Mouse (Mus musculus) stomach, embryonic 15.5 days (tissue): ENCODE data around the gene Il16. TPM values are rescaled to one million over a fixed set of nuclear protein-coding genes. Genes with fewer than 3 reads are reported as not detected.
A peak's percentile ranks its signal among the peaks of the same experiment; 100 is the strongest.

Experiments
- ATAC-seq: fragments of 200-750 bp; cut with Nextera tagmentation; 2 replicates; pipeline ENCODE4 v1.8.0; 2017; ENCODE audit warnings: low read depth, moderate number of reproducible peaks, moderate TSS enrichment; ENCODE audit not compliant: insufficient read depth, low FRiP score
- H3K27ac ChIP-seq: fragments of 300-500 bp; sonication (generic); 2 replicates; pipeline ENCODE4 v1.5.1; 2015; ENCODE audit warnings: mild to moderate bottlenecking, inconsistent platforms
- H3K27me3 ChIP-seq: fragments of 300-500 bp; sonication (generic); replicated peaks from 2 replicates; pipeline ENCODE4 v1.6.1; 2015; ENCODE audit warnings: inconsistent platforms
- H3K36me3 ChIP-seq: fragments of 300-500 bp; sonication (generic); 2 replicates; pipeline ENCODE4 v1.6.1; 2015; ENCODE audit warnings: inconsistent platforms
- H3K4me1 ChIP-seq: fragments of 300-500 bp; sonication (generic); 2 replicates; pipeline ENCODE4 v1.6.1; 2015; ENCODE audit warnings: inconsistent platforms
- H3K4me2 ChIP-seq: fragments of 300-500 bp; sonication (generic); 2 replicates; pipeline ENCODE4 v1.6.1; 2015; ENCODE audit warnings: mild to moderate bottlenecking, inconsistent platforms
- H3K4me3 ChIP-seq: fragments of 300-500 bp; sonication (generic); replicated peaks from 2 replicates; pipeline ENCODE4 v1.5.1; 2015; ENCODE audit warnings: inconsistent platforms
- H3K9ac ChIP-seq: fragments of 300-500 bp; sonication (generic); 2 replicates; pipeline ENCODE4 v1.6.1; 2015; ENCODE audit warnings: inconsistent platforms
- H3K9me3 ChIP-seq: fragments of 300-500 bp; sonication (generic); 2 replicates; pipeline ENCODE4 v1.6.1; 2016; ENCODE audit warnings: inconsistent platforms
- WGBS: fragments of 180-500 bp; shearing (Covaris S2); methylation state at CpG from one replicate; pipeline ENCODE4 v1.1.7; 2015; 5-methylcytosine and 5-hydroxymethylcytosine counted together
- polyA plus RNA-seq: library from polyadenylated mRNA; unstranded; fragments of >200 nt; fragmentation: Nextera tagmentation; extraction: Ambion mirVana; gene quantifications from 2 replicates; pipeline ENCODE4 v1.2.1, GENCODE M21; 2015

Il16 gene
- 5.5 and 5.7 TPM in 2 replicates for polyA plus RNA-seq

- 19% methylated on average over 20 of the region's 20 CpGs for WGBS
- peak; percentile 74 for ATAC-seq
- H3K4me1 ChIP-seq = peaks cover 16% of the 10 kb centered on the region; the same call in 1 of the 2 replicates
- no peaks in the 10 kb centered on the region for H3K9me3 ChIP-seq
- peak within 1 kb of the TSS; percentile 41 for H3K4me2 ChIP-seq
- no peak within 1 kb of the TSS for H3K9ac ChIP-seq
- H3K27ac ChIP-seq = peak within 1 kb of the TSS; percentile 81
- H3K4me3 ChIP-seq = peak within 1 kb of the TSS; percentile 26
- H3K36me3 ChIP-seq = no peaks in the 10 kb centered on the region
- H3K27me3 ChIP-seq = no peaks in the 10 kb centered on the region
Measured at GRCm38 (mm10) chr7:83745413-83746106, at the start of gene Il16. TSS of gene Il16 (minus strand) at chr7:83745726.

- no peaks in the 10 kb centered on the region for H3K27me3 ChIP-seq
- H3K4me3 ChIP-seq = no peak within 1 kb of the TSS
- peaks cover 5% of the 10 kb centered on the region; the same call in 1 of the 2 replicates for H3K4me1 ChIP-seq
- no peak within 1 kb of the TSS for H3K4me2 ChIP-seq
- no peaks in the 10 kb centered on the region for H3K9me3 ChIP-seq
- no peak within 1 kb of the TSS for H3K27ac ChIP-seq
- H3K36me3 ChIP-seq = no peaks in the 10 kb centered on the region
- H3K9ac ChIP-seq = no peak within 1 kb of the TSS
- 14% methylated on average over 14 of the region's 14 CpGs for WGBS
- ATAC-seq = peak; percentile 81
Measured at GRCm38 (mm10) chr7:83794705-83795104, 49.2 kb upstream of the Il16 start, which contains the start of gene Cfap161. TSS of gene Cfap161 (minus strand) at chr7:83794880.

GRCm38 (mm10) chr7:83794006-83794683 lies 48.6 kb upstream of the Il16 start:
- Histone ChIP-seq H3K36me3 (no peaks in the 10 kb centered on the region), H3K9me3 (no peaks in the 10 kb centered on the region), H3K4me3 (no peak overlapping the region), H3K4me1 (peaks cover 5% of the 10 kb centered on the region; the same call in 1 of the 2 replicates), H3K27me3 (no peaks in the 10 kb centered on the region), H3K27ac (no peak overlapping the region), H3K9ac (no peak overlapping the region), H3K4me2 (no peak overlapping the region)
- WGBS = 42% methylated on average over 11 of the region's 11 CpGs
- no peak for ATAC-seq

- Histone ChIP-seq H3K4me2 (no peak overlapping the region), H3K4me3 (no peak overlapping the region), H3K27ac (no peak overlapping the region), H3K36me3 (no peaks in the 10 kb centered on the region), H3K27me3 (no peaks in the 10 kb centered on the region), H3K9me3 (no peaks in the 10 kb centered on the region), H3K4me1 (no peaks in the 10 kb centered on the region), H3K9ac (no peak overlapping the region)
- 81% methylated on average over 4 of the region's 4 CpGs for WGBS
- ATAC-seq = no peak
Measured at GRCm38 (mm10) chr7:83780881-83781280, 35.4 kb upstream of the Il16 start.

GRCm38 (mm10) chr7:83780026-83780425 lies 34.5 kb upstream of the Il16 start:
- no peak for ATAC-seq
- Histone ChIP-seq H3K27me3 (no peaks in the 10 kb centered on the region), H3K9ac (no peak overlapping the region), H3K4me3 (no peak overlapping the region), H3K36me3 (no peaks in the 10 kb centered on the region), H3K4me2 (no peak overlapping the region), H3K9me3 (no peaks in the 10 kb centered on the region), H3K27ac (no peak overlapping the region), H3K4me1 (no peaks in the 10 kb centered on the region)
- WGBS = 67% methylated on average over 4 of the region's 4 CpGs

GRCm38 (mm10) chr7:83779028-83779427 lies 33.5 kb upstream of the Il16 start:
- Histone ChIP-seq H3K36me3 (no peaks in the 10 kb centered on the region), H3K4me3 (no peak overlapping the region), H3K9me3 (no peaks in the 10 kb centered on the region), H3K4me2 (no peak overlapping the region), H3K9ac (no peak overlapping the region), H3K27ac (no peak overlapping the region), H3K27me3 (no peaks in the 10 kb centered on the region), H3K4me1 (no peaks in the 10 kb centered on the region)
- 63% methylated on average over 2 of the region's 2 CpGs for WGBS
- no peak for ATAC-seq

- Histone ChIP-seq H3K27me3 (no peaks in the 10 kb centered on the region), H3K36me3 (no peaks in the 10 kb centered on the region), H3K9ac (no peak overlapping the region), H3K9me3 (no peaks in the 10 kb centered on the region), H3K4me3 (no peak overlapping the region), H3K4me2 (no peak overlapping the region), H3K4me1 (no peaks in the 10 kb centered on the region), H3K27ac (no peak overlapping the region)
- WGBS = 73% methylated on average over 2 of the region's 2 CpGs
- no peak for ATAC-seq
Measured at GRCm38 (mm10) chr7:83778516-83778915, 33.0 kb upstream of the Il16 start.

- H3K4me1 ChIP-seq = no peaks in the 10 kb centered on the region
- 22% methylated on average over 5 of the region's 5 CpGs for WGBS
- H3K4me3 ChIP-seq = no peak overlapping the region
- H3K36me3 ChIP-seq = no peaks in the 10 kb centered on the region
- no peak for ATAC-seq
- H3K9me3 ChIP-seq = no peaks in the 10 kb centered on the region
- no peaks in the 10 kb centered on the region for H3K27me3 ChIP-seq
- H3K9ac ChIP-seq = no peak overlapping the region
- no peak overlapping the region for H3K4me2 ChIP-seq
- H3K27ac ChIP-seq = no peak overlapping the region
Measured at GRCm38 (mm10) chr7:83774721-83775120, 29.2 kb upstream of the Il16 start.

- no peak overlapping the region for H3K4me3 ChIP-seq
- no peak overlapping the region for H3K27ac ChIP-seq
- H3K36me3 ChIP-seq = no peaks in the 10 kb centered on the region
- H3K9me3 ChIP-seq = no peaks in the 10 kb centered on the region
- H3K4me1 ChIP-seq = no peaks in the 10 kb centered on the region
- no peaks in the 10 kb centered on the region for H3K27me3 ChIP-seq
- H3K9ac ChIP-seq = no peak overlapping the region
- no peak for ATAC-seq
- no peak overlapping the region for H3K4me2 ChIP-seq
- 48% methylated on average over 3 of the region's 3 CpGs for WGBS
Measured at GRCm38 (mm10) chr7:83763674-83764073, 18.1 kb upstream of the Il16 start.

- H3K4me3 ChIP-seq = no peak overlapping the region
- no peak overlapping the region for H3K4me2 ChIP-seq
- no peaks in the 10 kb centered on the region for H3K4me1 ChIP-seq
- H3K9me3 ChIP-seq = no peaks in the 10 kb centered on the region
- no peak for ATAC-seq
- H3K27ac ChIP-seq = no peak overlapping the region
- no peaks in the 10 kb centered on the region for H3K27me3 ChIP-seq
- WGBS = 86% methylated on average over 5 of the region's 5 CpGs
- no peaks in the 10 kb centered on the region for H3K36me3 ChIP-seq
- H3K9ac ChIP-seq = no peak overlapping the region
Measured at GRCm38 (mm10) chr7:83762336-83762735, 16.8 kb upstream of the Il16 start.

- no peaks in the 10 kb centered on the region for H3K36me3 ChIP-seq
- H3K27me3 ChIP-seq = no peaks in the 10 kb centered on the region
- H3K9me3 ChIP-seq = no peaks in the 10 kb centered on the region
- no peak overlapping the region for H3K9ac ChIP-seq
- ATAC-seq = no peak
- no peak overlapping the region for H3K27ac ChIP-seq
- H3K4me2 ChIP-seq = no peak overlapping the region
- 0 out of 2 replicates have a peak, but pooled peaks cover 5% of the 10 kb centered on the region for H3K4me1 ChIP-seq
- 60% methylated on average over 1 of the region's 1 CpGs for WGBS
- H3K4me3 ChIP-seq = no peak overlapping the region
Measured at GRCm38 (mm10) chr7:83751055-83751454, 5.5 kb upstream of the Il16 start.

GRCm38 (mm10) chr7:83748405-83748804 lies 2.9 kb upstream of the Il16 start:
- H3K36me3 ChIP-seq = no peaks in the 10 kb centered on the region
- H3K27ac ChIP-seq = no peak overlapping the region
- peaks cover 16% of the 10 kb centered on the region; the same call in 1 of the 2 replicates for H3K4me1 ChIP-seq
- 71% methylated on average over 1 of the region's 1 CpGs for WGBS
- no peaks in the 10 kb centered on the region for H3K27me3 ChIP-seq
- no peak overlapping the region for H3K4me2 ChIP-seq
- no peaks in the 10 kb centered on the region for H3K9me3 ChIP-seq
- no peak overlapping the region for H3K9ac ChIP-seq
- H3K4me3 ChIP-seq = no peak overlapping the region
- ATAC-seq = no peak
